Mouse (Mus musculus) naive thymus-derived CD4-positive, alpha-beta T cell, adult 5 months (primary cell): Measurements from ENCODE around the gene Rpusd1. TPM values are rescaled to one million over a fixed set of nuclear protein-coding genes. Genes with fewer than 3 reads are reported as not detected.

Experiments
- polyA plus RNA-seq: library from polyadenylated mRNA; unstranded; fragments of 100-300 nt; shearing (Covaris generic); gene quantifications from one replicate; pipeline ENCODE4 v1.2.1, GENCODE M21; 2017

Gene Rpusd1
- 4.9 TPM for polyA plus RNA-seq

GRCm38 (mm10) chr17:25727265-25728008 lies at the start of gene Rpusd1, which contains the start of gene Chtf18:
Gene Rpusd1, plus strand, starts transcription at chr17:25727670.
Gene Chtf18, minus strand, starts transcription at chr17:25727419.

GRCm38 (mm10) chr17:25716711-25717637 lies 10.5 kb upstream of the Rpusd1 start, which contains the start of gene Gng13:
Gene Gng13, plus strand, starts transcription at chr17:25717171.

GRCm38 (mm10) chr17:25735745-25736144 lies 8.3 kb downstream of the Rpusd1 start, which contains the start of gene Mslnl:
Gene Mslnl, plus strand, starts transcription at chr17:25736042.

GRCm38 (mm10) chr17:25754241-25754640 lies 26.8 kb downstream of the Rpusd1 start, which contains the start of gene Msln:
Gene Msln, minus strand, starts transcription at chr17:25754378.

GRCm38 (mm10) chr17:25773549-25774120 lies 46.2 kb downstream of the Rpusd1 start, which contains the start of gene Narfl:
Gene Narfl, plus strand, starts transcription at chr17:25773776.

Other genes with a start within 250 kb of the Rpusd1 start
- gene Sstr5, start 230.4 kb upstream of the Rpusd1 start, polyA plus RNA-seq = not detected
- 0.12 TPM for gene Sox8, start 157.0 kb upstream of the Rpusd1 start, polyA plus RNA-seq
- 17.9 TPM for gene Lmf1, start 148.6 kb upstream of the Rpusd1 start, polyA plus RNA-seq
- gene Gng13, start 10.5 kb upstream of the Rpusd1 start, polyA plus RNA-seq = not detected
- gene Chtf18, start 251 bp upstream of the Rpusd1 start, polyA plus RNA-seq = 7.1 TPM
- not detected for gene Mslnl, start 8.4 kb downstream of the Rpusd1 start, polyA plus RNA-seq
- not detected for gene Msln, start 26.7 kb downstream of the Rpusd1 start, polyA plus RNA-seq
- gene Narfl, start 46.1 kb downstream of the Rpusd1 start, polyA plus RNA-seq = 21.6 TPM
- gene Haghl, start 58.0 kb downstream of the Rpusd1 start, polyA plus RNA-seq = 25.7 TPM
- not detected for gene Ccdc78, start 58.9 kb downstream of the Rpusd1 start, polyA plus RNA-seq
- 109 TPM for gene Fam173a, start 65.2 kb downstream of the Rpusd1 start, polyA plus RNA-seq
- not detected for gene AC134908.4, start 68.0 kb downstream of the Rpusd1 start, polyA plus RNA-seq
- 28.3 TPM for gene Metrn, start 69.5 kb downstream of the Rpusd1 start, polyA plus RNA-seq
- gene Fbxl16, start 81.4 kb downstream of the Rpusd1 start, polyA plus RNA-seq = not detected
- 22.7 TPM for gene Wdr24, start 96.0 kb downstream of the Rpusd1 start, polyA plus RNA-seq
- 27.1 TPM for gene Jmjd8, start 101.2 kb downstream of the Rpusd1 start, polyA plus RNA-seq
- gene Stub1, start 105.7 kb downstream of the Rpusd1 start, polyA plus RNA-seq = 149 TPM
- gene Rhbdl1, start 109.6 kb downstream of the Rpusd1 start, polyA plus RNA-seq = 0.98 TPM
- 1.8 TPM for gene Gm20683, start 114.1 kb downstream of the Rpusd1 start, polyA plus RNA-seq
- 31.6 TPM for gene Rhot2, start 117.2 kb downstream of the Rpusd1 start, polyA plus RNA-seq
- 11.6 TPM for gene Wdr90, start 133.8 kb downstream of the Rpusd1 start, polyA plus RNA-seq
- gene Mcrip2, start 141.1 kb downstream of the Rpusd1 start, polyA plus RNA-seq = 7.4 TPM
- 46.3 TPM for gene Mettl26, start 147.4 kb downstream of the Rpusd1 start, polyA plus RNA-seq
- gene Wfikkn1, start 153.2 kb downstream of the Rpusd1 start, polyA plus RNA-seq = 0.81 TPM
- gene Rab40c, start 192.1 kb downstream of the Rpusd1 start, polyA plus RNA-seq = 21.6 TPM
- gene Pigq, start 217.3 kb downstream of the Rpusd1 start, polyA plus RNA-seq = 44.4 TPM
- not detected for gene Nhlrc4, start 217.3 kb downstream of the Rpusd1 start, polyA plus RNA-seq
- gene A930017K11Rik, start 224.9 kb downstream of the Rpusd1 start, polyA plus RNA-seq = not detected